Mouse (Mus musculus) myocyte (in vitro differentiated cells): Measurements from ENCODE around the gene Zc3hav1.

Experiments
- CEBPB ChIP-seq: IDR thresholded peaks from 2 replicates; pipeline ENCODE4 v1.6.1; 2011; ENCODE audit warnings: mild to moderate bottlenecking, moderate library complexity; ENCODE audit not compliant: poor library complexity, insufficient read depth, severe bottlenecking
- E2F4 ChIP-seq: IDR thresholded peaks from one replicate; pipeline ENCODE4 v1.6.1; 2011; ENCODE audit warnings: mild to moderate bottlenecking, control low read depth, moderate library complexity; ENCODE audit not compliant: insufficient read depth
- MAX ChIP-seq: IDR thresholded peaks from one replicate; pipeline ENCODE4 v1.6.1; 2011; ENCODE audit warnings: low read depth, mild to moderate bottlenecking, control low read depth
- MYOD1 ChIP-seq, 3 experiments: IDR thresholded peaks; one replicate each; pipeline ENCODE4 v1.6.1; 2011; ENCODE audit warnings: control low read depth in 2 of 3, low read depth in 2 of 3, mild to moderate bottlenecking in 2 of 3, moderate library complexity in 1 of 3; ENCODE audit not compliant: insufficient read length in 2 of 3, control insufficient read depth in 1 of 3
- POLR2A ChIP-seq: IDR thresholded peaks from one replicate; pipeline ENCODE4 v1.6.1; 2011; ENCODE audit warnings: low read depth, mild to moderate bottlenecking, control low read depth, moderate library complexity; ENCODE audit not compliant: insufficient read length
- POLR2AphosphoS2 ChIP-seq: IDR thresholded peaks from one replicate; pipeline ENCODE4 v1.6.1; 2011; ENCODE audit warnings: low read depth, control low read depth; ENCODE audit not compliant: insufficient read length
- REST ChIP-seq: IDR thresholded peaks from one replicate; pipeline ENCODE4 v1.6.1; 2011; ENCODE audit warnings: mild to moderate bottlenecking, control low read depth, moderate library complexity; ENCODE audit not compliant: insufficient read depth, insufficient read length
- SRF ChIP-seq: IDR thresholded peaks from one replicate; pipeline ENCODE4 v1.6.1; 2011; ENCODE audit warnings: low read depth; ENCODE audit not compliant: control insufficient read depth, insufficient read length
- TCF12 ChIP-seq: IDR thresholded peaks from one replicate; pipeline ENCODE4 v1.6.1; 2011; ENCODE audit warnings: mild to moderate bottlenecking, control low read depth; ENCODE audit not compliant: poor library complexity, insufficient read depth, severe bottlenecking
- USF1 ChIP-seq: IDR thresholded peaks from one replicate; pipeline ENCODE4 v1.6.1; 2011; ENCODE audit warnings: low read depth, mild to moderate bottlenecking, control low read depth, moderate library complexity

GRCm38 (mm10) chr6:38284422-38284821, 70.0 kb downstream of the Zc3hav1 start:
- no peak for TF ChIP-seq MYOD1 (IDR thresholded peaks at IDR 0.05; ENCODE audit: control insufficient read depth in 1 of 3, insufficient read length in 2 of 3, low read depth in 2 of 3)
- TF ChIP-seq POLR2AphosphoS2, result no peak
- no peak for TF ChIP-seq POLR2A
- TF ChIP-seq USF1, result no peak
- TF ChIP-seq TCF12, result no peak
- TF ChIP-seq MAX, result no peak
- no peak for TF ChIP-seq SRF
- TF ChIP-seq CEBPB, result no peak
- TF ChIP-seq REST, result no peak
- TF ChIP-seq E2F4, result no peak
